Mouse (Mus musculus) hindbrain, postnatal 0 days (tissue): ENCODE data around the gene Snx7. TPM values are rescaled to one million over a fixed set of nuclear protein-coding genes. Genes with fewer than 3 reads are reported as not detected.

ENCODE experiments used
- ATAC-seq: fragments of 200-750 bp; cut with Nextera tagmentation; 2 replicates; pipeline ENCODE4 v1.8.0; 2017; ENCODE audit warnings: mild to moderate bottlenecking, moderate TSS enrichment, moderate library complexity
- DNase-seq: peaks from one replicate; pipeline ENCODE4 v3.0.0-alpha.2; 2015; ENCODE audit warnings: low spot score
- H3K27ac ChIP-seq: fragments of 300-500 bp; sonication (generic); 2 replicates; pipeline ENCODE4 v1.5.1; 2014; ENCODE audit warnings: mild to moderate bottlenecking
- H3K27me3 ChIP-seq: fragments of 300-500 bp; sonication (generic); 2 replicates; pipeline ENCODE4 v1.6.1; 2014; ENCODE audit warnings: low read length, mixed read lengths; ENCODE audit not compliant: insufficient read depth
- H3K36me3 ChIP-seq: fragments of 300-500 bp; sonication (generic); 2 replicates; pipeline ENCODE4 v1.6.1; 2014; ENCODE audit warnings: low read length, mixed read lengths; ENCODE audit not compliant: insufficient read depth
- H3K4me1 ChIP-seq: fragments of 300-500 bp; sonication (generic); 2 replicates; pipeline ENCODE4 v1.6.1; 2014; ENCODE audit warnings: antibody characterized with exemption, low read length, mixed read lengths; ENCODE audit not compliant: insufficient read depth
- H3K4me2 ChIP-seq: fragments of 300-500 bp; sonication (generic); 2 replicates; pipeline ENCODE4 v1.6.1; 2014; ENCODE audit warnings: low read depth, mild to moderate bottlenecking, low read length, moderate library complexity, mixed read lengths
- H3K4me3 ChIP-seq: fragments of 300-500 bp; sonication (generic); 2 replicates; pipeline ENCODE4 v1.5.1; 2014; ENCODE audit warnings: low read length
- H3K9ac ChIP-seq: fragments of 300-500 bp; sonication (generic); replicated peaks from 2 replicates; pipeline ENCODE4 v1.6.1; 2014; ENCODE audit warnings: mild to moderate bottlenecking, low read length, moderate library complexity, mixed read lengths
- H3K9me3 ChIP-seq: fragments of 300-500 bp; sonication (generic); 2 replicates; pipeline ENCODE4 v1.6.1; 2016; ENCODE audit warnings: low read length, mixed read lengths
- CTCF ChIP-seq: IDR thresholded peaks from 2 replicates; pipeline ENCODE4 v1.5.1; 2016; ENCODE audit warnings: antibody characterized with exemption, control low read depth, low read depth
- WGBS: fragments of 180-500 bp; shearing (Covaris S2); extraction: QIAGEN DNeasy Blood & Tissue Kit; methylation state at CpG from one replicate; pipeline ENCODE4 v1.1.7; 2014; 5-methylcytosine and 5-hydroxymethylcytosine counted together
- polyA plus RNA-seq: library from polyadenylated mRNA; unstranded; fragments of >200 nt; fragmentation: Nextera tagmentation; extraction: Ambion mirVana; gene quantifications from 2 replicates; pipeline ENCODE4 v1.2.1, GENCODE M21; 2015
- total RNA-seq: library from RNA; depleted of rRNA; stranded (reverse); fragments of >200 nt; gene quantifications from 2 replicates; pipeline ENCODE4 v1.2.3, GENCODE M21; 2014

Gene Snx7
- total and polyA plus RNA-seq, 2 experiments from 2014 or later = 5.8 to 13.4 TPM

GRCm38 (mm10) chr3:117823218-117823617, 45.5 kb downstream of the Snx7 start:
- H3K36me3 ChIP-seq = no peaks in the 10 kb centered on the region
- H3K4me3 ChIP-seq = no peak overlapping the region
- H3K9me3 ChIP-seq = no peaks in the 10 kb centered on the region
- no peak for DNase-seq
- no peak for TF ChIP-seq CTCF
- WGBS = 88% methylated on average over 3 of the region's 3 CpGs
- no peaks in the 10 kb centered on the region for H3K27me3 ChIP-seq
- H3K4me1 ChIP-seq = no peaks in the 10 kb centered on the region; the same call in 1 of the 2 replicates
- H3K9ac ChIP-seq = no peak overlapping the region
- no peak overlapping the region for H3K27ac ChIP-seq
- H3K4me2 ChIP-seq = no peak overlapping the region
- no peak for ATAC-seq

- H3K4me2 ChIP-seq = no peak overlapping the region
- no peak overlapping the region for H3K4me3 ChIP-seq
- no peaks in the 10 kb centered on the region for H3K36me3 ChIP-seq
- WGBS = 100% methylated on average over 1 of the region's 1 CpGs
- TF ChIP-seq CTCF = no peak
- no peak overlapping the region for H3K27ac ChIP-seq
- ATAC-seq (no peak), DNase-seq (no peak)
- H3K9ac ChIP-seq = no peak overlapping the region
- no peaks in the 10 kb centered on the region for H3K9me3 ChIP-seq
- no peaks in the 10 kb centered on the region for H3K4me1 ChIP-seq
- H3K27me3 ChIP-seq = no peaks in the 10 kb centered on the region
These were observed 51.1 kb downstream of the Snx7 start for GRCm38 (mm10) chr3:117817635-117818034.

GRCm38 (mm10) chr3:117814218-117814617, 54.5 kb downstream of the Snx7 start:
- no peaks in the 10 kb centered on the region for H3K4me1 ChIP-seq
- no peak for ATAC-seq
- H3K9me3 ChIP-seq = no peaks in the 10 kb centered on the region
- H3K4me2 ChIP-seq = no peak overlapping the region
- 68% methylated on average over 2 of the region's 2 CpGs for WGBS
- no peak overlapping the region for H3K27ac ChIP-seq
- no peaks in the 10 kb centered on the region for H3K36me3 ChIP-seq
- no peak for TF ChIP-seq CTCF
- DNase-seq = no peak
- H3K4me3 ChIP-seq = no peak overlapping the region
- H3K9ac ChIP-seq = no peak overlapping the region
- no peaks in the 10 kb centered on the region for H3K27me3 ChIP-seq

- ATAC-seq (no peak), DNase-seq (no peak)
- no peak overlapping the region for H3K4me3 ChIP-seq
- no peak for TF ChIP-seq CTCF
- no peaks in the 10 kb centered on the region for H3K36me3 ChIP-seq
- H3K27ac ChIP-seq = no peak overlapping the region
- no peaks in the 10 kb centered on the region for H3K27me3 ChIP-seq
- no peak overlapping the region for H3K4me2 ChIP-seq
- no peak overlapping the region for H3K9ac ChIP-seq
- H3K4me1 ChIP-seq = no peaks in the 10 kb centered on the region
- 82% methylated on average over 4 of the region's 4 CpGs for WGBS
- H3K9me3 ChIP-seq = no peaks in the 10 kb centered on the region
These were observed 56.6 kb downstream of the Snx7 start for GRCm38 (mm10) chr3:117812135-117812534.

- H3K4me2 ChIP-seq = no peak overlapping the region
These were observed 63.0 kb downstream of the Snx7 start for GRCm38 (mm10) chr3:117805782-117806181.

GRCm38 (mm10) chr3:117794501-117794900, 74.2 kb downstream of the Snx7 start:
- no peaks in the 10 kb centered on the region for H3K4me1 ChIP-seq
- H3K36me3 ChIP-seq = no peaks in the 10 kb centered on the region
- H3K4me2 ChIP-seq = no peak overlapping the region
- H3K27ac ChIP-seq = no peak overlapping the region
- no peak for TF ChIP-seq CTCF
- H3K9me3 ChIP-seq = no peaks in the 10 kb centered on the region
- H3K4me3 ChIP-seq = no peak overlapping the region
- DNase-seq (no peak), ATAC-seq (no peak)
- H3K27me3 ChIP-seq = no peaks in the 10 kb centered on the region
- H3K9ac ChIP-seq = no peak overlapping the region

More at GRCm38 (mm10) chr3:117805782-117806181, 63.0 kb downstream of the Snx7 start:
- Histone ChIP-seq H3K27ac (no peak overlapping the region), H3K4me1 (no peaks in the 10 kb centered on the region), H3K27me3 (no peaks in the 10 kb centered on the region), H3K4me3 (no peak overlapping the region), H3K36me3 (no peaks in the 10 kb centered on the region), H3K9me3 (no peaks in the 10 kb centered on the region), H3K9ac (no peak overlapping the region)
- TF ChIP-seq CTCF = no peak
- 89% methylated on average over 6 of the region's 6 CpGs for WGBS
- ATAC-seq (no peak), DNase-seq (no peak)

- H3K27me3 ChIP-seq = no peaks in the 10 kb centered on the region
- H3K4me3 ChIP-seq = no peak overlapping the region
- H3K9ac ChIP-seq = no peak overlapping the region
- no peak overlapping the region for H3K4me2 ChIP-seq
- no peak overlapping the region for H3K27ac ChIP-seq
- H3K36me3 ChIP-seq = no peaks in the 10 kb centered on the region
- DNase-seq = no peak
- H3K9me3 ChIP-seq = no peaks in the 10 kb centered on the region
- 64% methylated on average over 4 of the region's 4 CpGs for WGBS
- H3K4me1 ChIP-seq = no peaks in the 10 kb centered on the region
- no peak for ATAC-seq
- no peak for TF ChIP-seq CTCF
These were observed 76.8 kb downstream of the Snx7 start for GRCm38 (mm10) chr3:117791951-117792350.
